Mouse (Mus musculus) brown adipose tissue, adult 24 weeks (tissue): ENCODE measurements around the gene Cd300lb. TPM values are rescaled to one million over a fixed set of nuclear protein-coding genes. Genes with fewer than 3 reads are reported as not detected.
A peak's percentile ranks its signal among the peaks of the same experiment; 100 is the strongest.

Experiments
- H3K27ac ChIP-seq: fragments of 200-500 bp; replicated peaks from 2 replicates; pipeline ENCODE4 v1.5.1; 2012; ENCODE audit warnings: low read depth, mild to moderate bottlenecking, low read length
- H3K4me1 ChIP-seq: fragments of 200-500 bp; 2 replicates; pipeline ENCODE4 v1.6.1; 2012; ENCODE audit warnings: low read length, mixed read lengths; ENCODE audit not compliant: control insufficient read depth, insufficient read depth, insufficient read length
- H3K4me3 ChIP-seq: fragments of 200-500 bp; 2 replicates; pipeline ENCODE4 v1.5.1; 2012; ENCODE audit warnings: low read depth, mild to moderate bottlenecking, low read length, moderate library complexity; ENCODE audit not compliant: insufficient read depth
- polyA plus RNA-seq: library from polyadenylated mRNA; stranded (reverse); fragments of >200 nt; gene quantifications from 2 replicates; pipeline ENCODE4 v1.2.4, GENCODE M21; 2012; ENCODE audit not compliant: missing spikeins, insufficient read depth, insufficient read length

Gene Cd300lb
- polyA plus RNA-seq, 1 experiment = 1.1 TPM

DNA sequence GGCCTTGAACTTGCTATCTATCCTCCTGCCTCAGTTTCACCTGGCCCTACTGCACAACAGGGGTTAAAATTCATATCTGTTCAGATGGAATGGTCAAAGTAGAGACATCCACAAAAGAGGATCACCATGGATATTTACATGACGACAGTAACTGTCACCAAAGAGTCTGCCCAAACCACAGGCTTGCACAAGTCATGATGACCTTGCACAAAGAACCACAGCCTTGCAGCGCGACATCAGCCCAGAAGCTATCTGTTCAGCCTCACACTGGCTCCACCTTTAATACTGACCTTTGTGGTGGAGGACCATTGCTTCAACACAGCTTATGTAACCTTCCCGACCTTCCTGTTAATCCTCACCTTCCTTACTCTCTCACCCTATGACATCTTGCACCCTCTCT is 26.6 kb downstream of the Cd300lb start:
- Histone ChIP-seq H3K4me3 (no peak overlapping the region), H3K27ac (no peak overlapping the region; the same call in 1 of the 2 replicates), H3K4me1 (no peaks in the 10 kb centered on the region)

GRCm38 (mm10) chr11:114903224-114903623 is 31.0 kb downstream of the Cd300lb start:
- Histone ChIP-seq H3K4me1 (no peaks in the 10 kb centered on the region), H3K27ac (no peak overlapping the region), H3K4me3 (no peak overlapping the region)

- no peak overlapping the region for H3K4me3 ChIP-seq
- peak overlapping the region; percentile 84 for H3K27ac ChIP-seq
- H3K4me1 ChIP-seq = no peaks in the 10 kb centered on the region
These were observed 36.2 kb downstream of the Cd300lb start for GRCm38 (mm10) chr11:114898026-114898425.

- Histone ChIP-seq H3K27ac (no peak overlapping the region), H3K4me3 (no peak overlapping the region), H3K4me1 (no peaks in the 10 kb centered on the region; the same call in 1 of the 2 replicates)
These were observed 38.1 kb downstream of the Cd300lb start for GRCm38 (mm10) chr11:114896085-114896484.

GRCm38 (mm10) chr11:114890542-114890941 is 43.6 kb downstream of the Cd300lb start:
- Histone ChIP-seq H3K27ac (peak overlapping the region; percentile 38), H3K4me3 (peak overlapping the region; percentile 37), H3K4me1 (no peaks in the 10 kb centered on the region; the same call in 1 of the 2 replicates)

DNA sequence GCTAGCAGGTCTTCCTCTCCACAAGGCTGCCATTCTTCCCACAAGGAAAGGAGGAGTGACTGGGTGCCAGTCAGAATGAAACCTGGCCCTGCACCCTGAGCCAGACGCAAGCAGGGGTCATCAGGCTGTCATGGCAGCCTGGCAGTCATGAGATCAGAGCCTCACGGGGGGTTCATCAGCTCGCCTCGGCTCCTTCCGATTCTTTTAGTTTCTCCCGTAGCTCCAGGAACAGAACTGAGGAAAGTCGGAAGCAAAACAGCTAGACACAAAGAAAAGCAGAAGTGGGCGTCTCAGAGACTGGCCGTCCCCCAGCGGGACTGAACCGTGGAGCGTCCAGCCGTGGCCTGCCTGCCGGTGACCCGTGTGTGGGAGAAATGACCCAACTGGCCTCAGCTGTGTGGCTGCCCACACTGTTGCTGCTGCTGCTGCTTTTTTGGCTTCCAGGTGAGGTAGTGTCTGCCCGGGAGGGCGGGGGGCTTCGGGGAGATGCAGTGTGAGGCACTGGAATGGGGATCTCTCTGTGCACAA is 44.1 kb downstream of the Cd300lb start, which contains the start of gene Cd300a:
Gene Cd300a, plus strand, starts transcription at position 51 of the 528 bp plus-strand sequence.
- H3K4me3 ChIP-seq = peak within 1 kb of the TSS; percentile 37
- H3K27ac ChIP-seq = peak within 1 kb of the TSS; percentile 62

DNA sequence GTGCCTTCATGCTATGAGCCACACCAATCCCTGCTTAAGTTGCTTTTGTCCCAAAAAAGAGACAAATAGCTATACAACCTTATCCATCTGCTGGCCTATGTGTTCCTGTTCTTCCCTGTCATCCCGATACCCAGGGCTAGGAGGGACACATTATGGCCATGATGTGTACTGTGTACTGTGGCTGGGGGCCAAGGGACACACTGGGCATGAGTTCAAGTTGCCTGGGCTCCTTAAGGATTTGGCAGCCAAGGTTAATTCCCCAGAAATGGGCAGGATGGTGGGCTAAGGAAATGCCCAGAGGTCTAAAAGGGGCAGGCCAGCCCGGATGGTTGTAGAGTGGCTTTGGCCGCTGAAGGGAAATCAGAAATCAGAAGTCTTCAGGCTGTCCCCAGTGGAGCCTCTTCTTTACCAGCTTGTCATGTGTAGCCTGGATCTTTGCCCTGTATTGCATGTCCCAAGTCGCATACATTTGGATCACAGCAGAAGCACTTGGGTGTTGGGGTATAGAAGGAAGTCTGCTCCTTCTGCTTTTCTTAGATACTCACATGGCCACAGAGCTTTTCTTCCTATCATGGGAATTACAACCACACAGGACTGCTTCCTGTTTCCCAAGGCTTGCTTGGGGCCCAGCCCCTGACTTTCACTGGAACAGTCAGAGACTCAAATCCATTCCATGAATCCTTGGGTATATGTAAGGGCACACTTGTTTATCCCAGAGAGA is 49.6 kb downstream of the Cd300lb start:
- H3K27ac ChIP-seq = peak overlapping the region; percentile 70
- H3K4me3 ChIP-seq = no peak overlapping the region
- H3K4me1 ChIP-seq = no peaks in the 10 kb centered on the region

More for the DNA sequence above, 44.1 kb downstream of the Cd300lb start, which contains the start of gene Cd300a:
- H3K4me1 ChIP-seq = no peaks in the 10 kb centered on the region; the same call in 1 of the 2 replicates

- no peak overlapping the region for H3K27ac ChIP-seq
- H3K4me3 ChIP-seq = no peak overlapping the region
- no peaks in the 10 kb centered on the region for H3K4me1 ChIP-seq
These were observed 50.9 kb downstream of the Cd300lb start for GRCm38 (mm10) chr11:114883251-114883789.

DNA sequence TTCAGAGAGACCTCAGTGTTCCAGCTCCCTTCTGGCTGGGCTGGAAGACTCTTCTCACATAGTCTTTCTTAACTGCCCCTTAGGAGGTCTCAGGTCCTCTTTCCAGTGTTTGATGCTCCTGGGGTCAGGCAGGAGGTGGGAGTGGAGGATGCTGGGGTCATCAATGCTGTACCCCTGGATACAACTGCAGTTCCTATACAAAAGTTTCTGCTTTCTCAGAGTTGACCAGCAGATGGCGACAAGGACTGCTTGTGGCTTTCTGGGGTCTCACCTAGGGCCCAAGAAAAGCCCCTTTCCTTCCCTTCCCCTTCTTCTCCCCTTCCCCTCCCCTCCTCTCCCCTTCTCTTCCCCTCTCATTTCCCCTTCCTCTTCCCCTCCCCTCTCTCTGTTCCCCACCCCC is 53.6 kb downstream of the Cd300lb start:
- H3K27ac ChIP-seq = peak overlapping the region; percentile 30; the same call in 1 of the 2 replicates
- H3K4me1 ChIP-seq = peaks cover 3% of the 10 kb centered on the region; the same call in 1 of the 2 replicates
- no peak overlapping the region for H3K4me3 ChIP-seq

DNA sequence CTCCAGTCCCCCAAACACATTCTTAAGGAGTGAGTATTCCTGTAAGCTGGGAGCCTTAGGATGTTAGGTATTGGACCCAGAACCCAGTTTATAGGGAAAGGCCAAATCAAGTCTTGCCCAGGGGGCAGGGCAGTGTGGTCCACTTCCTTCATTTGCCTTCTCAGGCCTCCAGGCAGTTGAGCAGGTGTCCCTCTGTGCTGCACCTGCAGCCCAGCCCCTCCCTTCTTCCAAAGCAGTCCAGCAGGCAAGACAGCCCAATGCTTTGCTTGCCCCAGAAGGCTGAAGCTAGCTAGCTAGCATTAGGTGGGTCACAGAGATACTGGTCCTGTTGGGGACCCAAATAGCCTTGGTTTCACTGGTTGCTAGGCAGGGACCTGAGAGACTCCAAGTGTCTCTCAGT is 54.0 kb downstream of the Cd300lb start:
- peak overlapping the region; percentile 30; the same call in 1 of the 2 replicates for H3K27ac ChIP-seq
- H3K4me1 ChIP-seq = peaks cover 3% of the 10 kb centered on the region; the same call in 1 of the 2 replicates
- H3K4me3 ChIP-seq = no peak overlapping the region

DNA sequence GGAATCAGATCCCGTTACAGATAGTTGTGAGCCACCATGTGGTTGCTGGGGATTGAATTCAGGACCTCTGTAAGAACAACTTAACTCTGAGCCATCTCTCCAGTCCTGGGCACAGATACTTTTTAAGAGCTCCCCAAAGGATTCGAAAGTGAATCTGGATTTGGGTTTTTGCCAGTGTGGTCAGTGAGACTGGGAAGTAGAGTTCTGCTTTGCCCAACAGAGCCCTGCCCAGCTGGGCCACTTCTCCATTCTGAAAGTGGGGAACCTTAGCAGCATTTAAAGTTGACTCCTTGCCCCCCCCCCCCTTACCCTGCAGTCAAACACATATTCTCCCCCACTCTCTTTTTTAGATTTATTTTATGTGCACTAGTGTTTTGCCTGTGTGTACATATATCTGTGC is 54.5 kb downstream of the Cd300lb start:
- Histone ChIP-seq H3K27ac (0 out of 2 replicates have a peak overlapping the region, but pooled peaks have one; percentile 30), H3K4me3 (no peak overlapping the region), H3K4me1 (peaks cover 5% of the 10 kb centered on the region; the same call in 1 of the 2 replicates)

DNA sequence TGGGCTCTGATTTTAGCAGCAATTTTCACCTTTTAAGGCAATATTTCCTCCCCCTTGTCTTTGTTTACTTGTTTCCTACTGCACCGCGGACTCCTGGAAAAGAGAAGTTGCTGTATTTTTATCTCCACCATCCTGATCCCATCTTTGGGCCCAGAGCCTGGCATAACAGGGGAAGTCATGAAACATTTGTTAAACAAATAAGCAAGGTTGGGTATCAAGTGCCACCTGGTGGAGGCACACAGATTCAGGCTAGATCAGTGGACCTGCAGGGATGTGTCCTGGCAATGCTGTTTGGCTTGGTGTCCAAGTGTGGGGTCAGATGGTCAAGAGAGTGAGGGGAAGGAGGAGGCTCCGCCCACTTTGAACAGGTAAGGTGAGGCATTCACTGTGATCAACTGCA is 57.0 kb downstream of the Cd300lb start:
- Histone ChIP-seq H3K4me3 (no peak overlapping the region), H3K27ac (no peak overlapping the region), H3K4me1 (peaks cover 5% of the 10 kb centered on the region; the same call in 1 of the 2 replicates)

GRCm38 (mm10) chr11:114876621-114877020 is 57.6 kb downstream of the Cd300lb start:
- 0 out of 2 replicates have a peak overlapping the region, but pooled peaks have one; percentile 40 for H3K27ac ChIP-seq
- no peak overlapping the region for H3K4me3 ChIP-seq
- peaks cover 5% of the 10 kb centered on the region; the same call in 1 of the 2 replicates for H3K4me1 ChIP-seq

DNA sequence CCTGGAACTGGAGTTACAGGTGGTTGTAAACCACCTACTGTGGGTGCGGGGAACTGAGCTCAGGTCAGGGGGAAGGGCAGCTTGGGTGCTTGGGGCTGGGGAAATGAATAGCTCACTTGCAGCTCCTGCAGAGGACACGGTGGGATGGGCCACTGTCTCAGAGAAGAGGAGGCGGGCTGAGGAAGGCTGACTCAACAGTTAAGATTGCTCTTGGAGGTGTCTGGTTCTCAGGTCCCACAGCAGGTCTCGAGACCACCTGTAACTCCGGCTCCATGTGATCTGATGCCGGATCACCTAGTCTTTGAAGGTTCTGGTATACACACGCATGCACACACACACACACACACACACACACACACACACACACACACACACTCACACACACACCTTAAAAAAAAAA is 58.0 kb downstream of the Cd300lb start:
- no peak overlapping the region for H3K4me3 ChIP-seq
- peaks cover 5% of the 10 kb centered on the region; the same call in 1 of the 2 replicates for H3K4me1 ChIP-seq
- no peak overlapping the region for H3K27ac ChIP-seq

DNA sequence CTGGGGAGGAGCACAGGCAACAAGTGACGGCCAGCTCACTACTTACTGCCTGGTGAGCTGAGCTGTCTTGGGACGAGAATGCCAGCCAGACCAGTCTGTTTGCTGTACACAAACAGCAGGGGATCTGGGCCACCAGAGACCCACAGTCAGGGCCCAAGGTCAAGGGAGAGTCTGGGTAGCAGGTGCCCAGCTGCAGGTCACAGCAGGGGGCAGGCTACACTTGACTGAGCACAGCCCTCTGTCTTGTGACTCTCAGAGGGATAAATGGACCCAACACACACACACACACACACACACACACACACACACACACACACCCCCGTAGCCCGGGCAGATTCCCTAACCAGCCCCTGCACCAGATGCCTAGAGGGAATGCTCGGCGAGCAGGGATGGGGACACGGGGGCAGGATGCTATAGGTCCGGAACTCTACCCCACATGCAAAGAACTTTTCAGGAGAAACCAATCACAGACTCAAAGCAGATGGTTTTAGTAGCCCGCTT is 58.8 kb downstream of the Cd300lb start:
- Histone ChIP-seq H3K4me1 (peaks cover 5% of the 10 kb centered on the region; the same call in 1 of the 2 replicates), H3K4me3 (no peak overlapping the region), H3K27ac (no peak overlapping the region)
